Mouse (Mus musculus): ENCODE data around the gene Slc4a1ap. TPM values are rescaled to one million over a fixed set of nuclear protein-coding genes. Genes with fewer than 3 reads are reported as not detected.
"Not testable (repeated sequence)": the region's sequence is repeated elsewhere in the genome, so short reads cannot be mapped to it uniquely, and the experiment has no call there.

Slc4a1ap gene
- polyA plus RNA-seq, 1 experiment = 17.0 TPM

GRCm38 (mm10) chr5:31588016-31588415 is 61.2 kb downstream of the Slc4a1ap start:
- H3K4me3 ChIP-seq (ENCODE audit: insufficient read depth, poor library complexity, severe bottlenecking) = no peak overlapping the region
- no peak overlapping the region for H3ac ChIP-seq (ENCODE audit: control insufficient read depth, insufficient read length, low read depth)
- no peaks in the 10 kb centered on the region for H3K36me3 ChIP-seq (ENCODE audit: control insufficient read depth, insufficient read depth)
- no peaks in the 10 kb centered on the region for H3K79me2 ChIP-seq (ENCODE audit: control insufficient read depth, insufficient read depth)
- no peaks in the 10 kb centered on the region for H3K27me3 ChIP-seq (ENCODE audit: control insufficient read depth, insufficient read depth, insufficient read length)
- TF ChIP-seq MAX (IDR thresholded peaks at IDR 0.05) = no peak
- TF ChIP-seq FOSL1 (IDR thresholded peaks at IDR 0.05; ENCODE audit: insufficient read depth, low read length, poor library complexity, severe bottlenecking) = no peak
- no peak for TF ChIP-seq CTCF (IDR thresholded peaks at IDR 0.05; ENCODE audit: control insufficient read depth, insufficient read depth, insufficient read length)
- TF ChIP-seq CEBPB (IDR thresholded peaks at IDR 0.05; ENCODE audit: low read depth) = no peak
- no peak for TF ChIP-seq USF1 (IDR thresholded peaks at IDR 0.05; ENCODE audit: low read depth)
- no peak for TF ChIP-seq MYOG (IDR thresholded peaks at IDR 0.05; ENCODE audit: control insufficient read depth, extremely low read depth, insufficient read length)
- no peak for TF ChIP-seq MYOD1 (IDR thresholded peaks at IDR 0.05; ENCODE audit: control insufficient read depth, insufficient read length, low read depth)
- H3K79me3 ChIP-seq (ENCODE audit: low read depth) = no peaks in the 10 kb centered on the region

GRCm38 (mm10) chr5:31588672-31589071 is 61.9 kb downstream of the Slc4a1ap start:
- H3K36me3 ChIP-seq (ENCODE audit: control insufficient read depth, insufficient read depth); H3K4me3 ChIP-seq (ENCODE audit: insufficient read depth, poor library complexity, severe bottlenecking); H3K79me2 ChIP-seq (ENCODE audit: control insufficient read depth, insufficient read depth); H3ac ChIP-seq (ENCODE audit: control insufficient read depth, insufficient read length, low read depth); H3K27me3 ChIP-seq (ENCODE audit: control insufficient read depth, insufficient read depth, insufficient read length); H3K79me3 ChIP-seq (ENCODE audit: low read depth): not testable (repeated sequence)

GRCm38 (mm10) chr5:31589711-31590319 is 63.0 kb downstream of the Slc4a1ap start:
- H3K4me3 ChIP-seq (ENCODE audit: insufficient read depth, poor library complexity, severe bottlenecking) = no peak overlapping the region
- H3ac ChIP-seq (ENCODE audit: control insufficient read depth, insufficient read length, low read depth) = no peak overlapping the region
- H3K36me3 ChIP-seq (ENCODE audit: control insufficient read depth, insufficient read depth) = no peaks in the 10 kb centered on the region
- no peak for TF ChIP-seq FOSL1 (IDR thresholded peaks at IDR 0.05; ENCODE audit: insufficient read depth, low read length, poor library complexity, severe bottlenecking)
- no peak for TF ChIP-seq MAX (IDR thresholded peaks at IDR 0.05)
- no peak for TF ChIP-seq MYOG (IDR thresholded peaks at IDR 0.05; ENCODE audit: control insufficient read depth, extremely low read depth, insufficient read length)
- TF ChIP-seq CEBPB (IDR thresholded peaks at IDR 0.05; ENCODE audit: low read depth) = no peak
- TF ChIP-seq USF1 (IDR thresholded peaks at IDR 0.05; ENCODE audit: low read depth) = no peak
- no peak for TF ChIP-seq MYOD1 (IDR thresholded peaks at IDR 0.05; ENCODE audit: control insufficient read depth, insufficient read length, low read depth)
- TF ChIP-seq CTCF (IDR thresholded peaks at IDR 0.05; ENCODE audit: control insufficient read depth, insufficient read depth, insufficient read length) = no peak
- H3K79me3 ChIP-seq (ENCODE audit: low read depth) = no peaks in the 10 kb centered on the region
- H3K79me2 ChIP-seq (ENCODE audit: control insufficient read depth, insufficient read depth) = no peaks in the 10 kb centered on the region
- H3K27me3 ChIP-seq (ENCODE audit: control insufficient read depth, insufficient read depth, insufficient read length) = no peaks in the 10 kb centered on the region

GRCm38 (mm10) chr5:31591122-31591521 is 64.3 kb downstream of the Slc4a1ap start:
- Histone ChIP-seq H3ac (ENCODE audit: control insufficient read depth, insufficient read length, low read depth) (no peak overlapping the region), H3K36me3 (ENCODE audit: control insufficient read depth, insufficient read depth) (no peaks in the 10 kb centered on the region), H3K79me2 (ENCODE audit: control insufficient read depth, insufficient read depth) (no peaks in the 10 kb centered on the region), H3K4me3 (ENCODE audit: insufficient read depth, poor library complexity, severe bottlenecking) (no peak overlapping the region), H3K79me3 (ENCODE audit: low read depth) (no peaks in the 10 kb centered on the region), H3K27me3 (ENCODE audit: control insufficient read depth, insufficient read depth, insufficient read length) (no peaks in the 10 kb centered on the region)
- TF ChIP-seq MYOD1 (IDR thresholded peaks at IDR 0.05; ENCODE audit: control insufficient read depth, insufficient read length, low read depth) = no peak
- TF ChIP-seq CEBPB (IDR thresholded peaks at IDR 0.05; ENCODE audit: low read depth) = no peak
- no peak for TF ChIP-seq MYOG (IDR thresholded peaks at IDR 0.05; ENCODE audit: control insufficient read depth, extremely low read depth, insufficient read length)
- TF ChIP-seq USF1 (IDR thresholded peaks at IDR 0.05; ENCODE audit: low read depth) = no peak
- no peak for TF ChIP-seq MAX (IDR thresholded peaks at IDR 0.05)

- Histone ChIP-seq H3ac (ENCODE audit: control insufficient read depth, insufficient read length, low read depth) (no peak overlapping the region), H3K79me3 (ENCODE audit: low read depth) (no peaks in the 10 kb centered on the region), H3K4me3 (ENCODE audit: insufficient read depth, poor library complexity, severe bottlenecking) (no peak overlapping the region), H3K27me3 (ENCODE audit: control insufficient read depth, insufficient read depth, insufficient read length) (no peaks in the 10 kb centered on the region), H3K36me3 (ENCODE audit: control insufficient read depth, insufficient read depth) (no peaks in the 10 kb centered on the region), H3K79me2 (ENCODE audit: control insufficient read depth, insufficient read depth) (no peaks in the 10 kb centered on the region)
- no peak for TF ChIP-seq MYOD1 (IDR thresholded peaks at IDR 0.05; ENCODE audit: control insufficient read depth, insufficient read length, low read depth)
Observed at GRCm38 (mm10) chr5:31595868-31596267, 69.1 kb downstream of the Slc4a1ap start.

- no peaks in the 10 kb centered on the region for H3K79me3 ChIP-seq (ENCODE audit: low read depth)
- H3K27me3 ChIP-seq (ENCODE audit: control insufficient read depth, insufficient read depth, insufficient read length) = no peaks in the 10 kb centered on the region
- TF ChIP-seq CEBPB (IDR thresholded peaks at IDR 0.05; ENCODE audit: low read depth) (no peak), MYOG (IDR thresholded peaks at IDR 0.05; ENCODE audit: control insufficient read depth, extremely low read depth, insufficient read length) (no peak), USF1 (IDR thresholded peaks at IDR 0.05; ENCODE audit: low read depth) (no peak), FOSL1 (IDR thresholded peaks at IDR 0.05; ENCODE audit: insufficient read depth, low read length, poor library complexity, severe bottlenecking) (no peak), MYOD1 (IDR thresholded peaks at IDR 0.05; ENCODE audit: control insufficient read depth, insufficient read length, low read depth) (no peak), CTCF (IDR thresholded peaks at IDR 0.05; ENCODE audit: control insufficient read depth, insufficient read depth, insufficient read length) (no peak), MAX (IDR thresholded peaks at IDR 0.05) (no peak)
- no peaks in the 10 kb centered on the region for H3K36me3 ChIP-seq (ENCODE audit: control insufficient read depth, insufficient read depth)
- H3K4me3 ChIP-seq (ENCODE audit: insufficient read depth, poor library complexity, severe bottlenecking) = no peak within 1 kb of the TSS
- H3K79me2 ChIP-seq (ENCODE audit: control insufficient read depth, insufficient read depth) = no peaks in the 10 kb centered on the region
- no peak within 1 kb of the TSS for H3ac ChIP-seq (ENCODE audit: control insufficient read depth, insufficient read length, low read depth)
Observed at GRCm38 (mm10) chr5:31596481-31597429, 70.0 kb downstream of the Slc4a1ap start, which contains the start of gene Mrpl33. TSS of gene Mrpl33 (plus strand) at chr5:31596935.
